Mouse (Mus musculus) lung, postnatal 14 days (tissue): ENCODE data around the gene Acvr1.

ENCODE experiments used
- DNase-seq: peaks from one replicate; pipeline ENCODE4 v3.0.0; 2021

Gene Acvr1

DNA sequence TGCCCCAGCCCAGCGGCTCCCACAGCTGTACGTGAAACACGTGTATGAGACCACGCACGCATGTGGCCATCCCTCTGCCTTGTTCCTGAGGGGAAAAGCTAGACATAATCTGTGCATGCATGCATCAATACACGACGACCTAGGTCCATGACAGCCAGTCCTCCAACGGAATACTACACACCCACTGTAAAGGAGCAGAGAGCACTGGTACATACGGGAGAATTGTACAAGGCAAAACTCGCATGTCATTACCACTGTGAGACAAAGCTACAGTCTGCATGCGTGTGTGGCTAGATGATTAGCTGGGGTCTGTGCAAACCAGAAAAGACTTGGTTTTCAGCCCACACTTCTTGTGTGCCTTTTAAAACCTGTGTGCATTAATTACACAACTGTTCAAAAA, 52.5 kb downstream of the Acvr1 start:
- no peak for DNase-seq

DNA sequence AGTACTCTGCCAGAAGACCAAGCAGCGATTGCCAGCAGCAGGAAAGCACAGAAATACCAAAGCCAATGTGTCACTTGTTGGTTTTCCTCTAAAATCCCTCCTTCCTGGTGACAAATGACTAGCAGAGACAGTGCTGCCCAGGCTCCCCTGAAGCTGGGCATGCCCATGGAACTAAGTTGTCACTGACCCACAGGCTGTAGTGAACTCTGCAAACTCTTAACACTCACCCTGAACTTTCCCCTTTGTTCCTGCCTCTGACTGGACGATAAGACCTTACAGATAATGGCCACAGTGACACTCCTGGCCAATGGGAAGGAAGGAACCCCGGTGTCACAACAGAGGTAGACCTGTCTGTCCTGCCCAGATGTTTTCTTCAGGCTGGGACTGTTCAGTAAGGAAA, 53.7 kb downstream of the Acvr1 start:
- DNase-seq, result no peak

DNA sequence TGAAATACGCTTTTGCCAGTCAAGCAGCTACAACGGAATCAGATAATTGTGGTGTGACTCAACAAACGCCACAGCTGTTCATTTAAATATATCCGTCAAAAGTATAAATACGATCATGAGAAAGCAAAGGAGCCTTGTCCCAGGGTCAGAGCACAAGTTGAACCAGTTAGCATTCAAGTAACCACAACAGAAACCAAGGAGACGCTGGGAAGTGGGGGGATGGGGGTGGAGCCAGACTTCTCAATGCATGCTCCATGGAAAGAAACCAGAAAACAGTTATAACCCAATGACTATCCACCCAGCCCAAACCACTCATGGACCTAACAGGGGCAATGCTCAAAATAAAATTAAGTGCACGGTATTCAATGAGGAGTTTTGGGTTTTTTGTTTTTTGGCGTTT, 56.8 kb downstream of the Acvr1 start:
- DNase-seq, result no peak

DNA sequence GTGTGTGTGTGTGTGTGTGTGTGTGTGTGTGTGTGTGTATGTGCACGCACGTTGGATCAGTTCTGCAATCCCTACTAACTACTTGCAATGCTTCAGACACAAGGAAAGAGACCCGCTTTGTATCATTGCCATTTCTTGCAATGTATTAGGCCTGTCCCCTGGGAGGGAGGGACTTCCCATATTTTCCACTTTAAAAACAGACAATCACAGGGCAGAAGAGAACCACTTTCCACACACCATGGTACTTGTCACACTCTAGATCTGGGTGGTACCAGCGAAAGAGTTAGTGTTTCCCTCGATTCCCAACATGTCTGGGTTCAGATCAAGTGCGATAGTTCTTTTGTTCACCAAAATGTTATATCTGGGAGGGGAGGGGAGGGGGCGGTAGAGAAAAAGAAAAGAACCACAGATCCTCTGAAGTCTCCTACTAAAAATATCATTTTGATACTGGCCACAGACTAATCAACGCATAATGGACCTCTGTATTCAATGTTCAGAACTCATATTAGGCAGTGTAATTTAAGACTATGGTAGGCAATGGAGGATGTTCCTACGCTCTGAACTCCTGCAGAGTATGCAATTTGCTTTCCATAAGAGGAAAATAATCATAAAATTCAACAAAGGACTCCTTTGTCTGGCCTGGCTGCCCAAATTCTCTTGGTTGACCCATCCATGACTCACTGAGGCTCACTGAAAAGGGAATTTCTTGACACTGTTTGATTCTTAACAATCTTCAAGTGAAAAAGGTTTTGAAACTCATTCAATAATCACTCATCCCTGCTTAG, 61.5 kb downstream of the Acvr1 start:
- no peak for DNase-seq

DNA sequence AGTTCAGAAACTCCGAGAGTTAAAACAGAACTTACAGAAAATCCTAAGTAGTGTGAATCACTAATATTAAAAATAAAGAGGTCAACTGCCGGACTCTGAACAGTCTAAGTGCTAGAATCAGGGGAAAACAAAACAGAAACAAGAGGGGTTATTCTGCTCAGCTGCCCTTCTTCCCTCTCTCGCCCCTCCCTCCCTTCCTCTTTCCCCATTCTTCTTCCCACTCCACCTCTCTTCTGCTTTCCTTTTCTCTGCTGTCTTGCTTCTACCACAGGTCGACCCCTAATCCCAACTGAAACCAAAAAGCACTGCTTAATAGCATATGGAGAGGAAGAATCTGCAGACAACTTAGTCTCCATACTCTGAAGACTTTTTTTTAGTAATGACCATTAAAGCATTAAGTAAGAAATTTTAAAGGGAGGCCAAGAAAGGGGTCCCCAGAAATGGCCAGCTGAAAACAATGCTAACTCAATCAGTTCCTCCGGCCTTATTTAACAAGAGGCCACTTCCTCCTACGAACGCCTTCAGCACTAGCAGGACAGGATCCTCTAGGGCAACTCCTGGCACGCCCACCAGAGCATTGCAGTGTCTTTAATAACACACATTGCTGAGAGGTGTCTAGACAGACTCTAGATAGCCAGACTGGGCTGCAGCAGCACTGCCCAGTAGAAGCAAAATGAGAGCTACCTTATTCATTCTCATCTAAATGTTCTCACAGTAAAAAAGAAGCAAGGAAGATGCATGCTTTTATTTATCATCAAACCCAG, 70.1 kb downstream of the Acvr1 start:
- DNase-seq, result no peak

DNA sequence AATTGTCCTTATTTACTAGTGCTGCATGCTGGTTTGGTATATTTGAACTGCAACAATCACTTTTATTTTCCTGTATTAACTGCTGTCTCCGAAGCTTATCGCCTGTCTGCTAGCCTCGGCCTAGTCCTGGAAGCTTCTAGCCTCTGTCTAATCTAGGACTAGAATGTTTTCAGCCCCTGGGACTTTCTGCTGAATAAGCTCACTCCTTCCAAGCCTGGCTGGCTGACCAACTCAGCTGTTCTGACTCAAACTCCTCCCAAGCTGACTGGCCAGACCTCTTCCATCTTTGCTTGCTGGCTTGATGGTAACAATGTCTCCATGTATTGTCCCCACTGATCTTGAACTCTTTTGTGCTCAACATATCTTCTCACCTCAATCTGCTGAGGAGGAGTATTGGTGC, 71.7 kb downstream of the Acvr1 start:
- DNase-seq, result no peak

DNA sequence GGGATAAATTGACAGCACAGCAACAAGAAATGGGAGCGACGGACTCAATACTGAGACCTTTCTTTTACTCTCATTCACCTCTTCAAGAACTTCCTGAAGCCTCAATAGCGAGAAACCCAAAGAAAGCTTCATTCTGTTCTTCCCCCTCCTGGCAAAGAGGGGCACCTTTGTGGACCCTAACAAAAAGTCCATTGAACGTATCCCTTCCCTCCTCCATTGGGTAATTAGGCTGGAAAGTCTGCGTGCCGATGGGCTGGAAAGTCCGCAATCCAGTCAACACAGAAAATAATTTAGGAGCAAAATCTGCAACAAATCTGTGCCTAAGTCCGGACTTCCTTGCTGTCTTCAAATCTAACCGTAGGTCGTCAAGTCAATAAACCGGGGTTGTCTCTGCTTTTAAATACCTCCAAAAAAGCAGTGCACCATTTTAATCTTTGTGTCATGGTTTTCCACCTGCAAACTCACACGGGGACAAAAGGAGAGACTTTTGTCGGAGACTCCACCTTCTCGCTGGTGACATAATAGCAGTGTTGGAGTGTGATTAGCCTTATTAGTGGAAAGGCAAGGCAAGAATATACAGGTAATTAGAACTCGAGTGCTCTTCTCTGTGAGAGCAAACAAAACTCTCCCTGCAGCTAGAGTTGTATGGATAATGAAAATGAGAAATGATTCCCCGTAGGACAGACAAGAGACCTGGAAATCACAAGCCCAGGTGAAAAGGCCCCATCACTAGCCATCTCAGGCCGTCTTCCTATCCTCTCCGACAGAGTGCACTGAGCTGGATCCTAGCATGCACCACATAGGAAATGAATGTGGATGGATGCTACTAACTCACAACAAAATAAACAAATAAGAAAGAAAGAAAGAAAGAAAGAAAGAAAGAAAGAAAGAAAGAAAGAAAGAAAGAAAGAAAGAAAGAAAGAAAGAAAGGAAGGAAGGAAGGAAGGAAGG, 73.0 kb downstream of the Acvr1 start:
- DNase-seq, result no peak

DNA sequence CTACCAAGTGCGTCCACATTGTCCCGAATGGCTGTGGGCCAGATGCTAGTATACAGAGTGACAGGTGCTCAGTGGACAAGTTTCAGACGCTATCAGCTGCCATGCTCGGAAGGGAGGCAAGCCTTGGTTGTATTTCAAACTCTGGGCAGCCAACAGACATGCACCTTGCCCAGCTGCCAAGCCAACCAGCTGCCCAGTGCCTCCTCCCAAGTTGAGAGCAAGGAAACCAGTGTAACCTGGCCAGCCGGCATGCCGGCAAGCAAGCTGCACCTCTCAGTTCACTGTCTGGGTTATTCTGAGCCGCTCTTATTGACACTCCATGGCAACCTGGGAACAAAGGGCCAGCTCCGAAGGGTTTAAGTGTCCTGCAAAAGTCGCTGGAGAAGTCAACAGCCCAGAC, 77.7 kb downstream of the Acvr1 start:
- no peak for DNase-seq

DNA sequence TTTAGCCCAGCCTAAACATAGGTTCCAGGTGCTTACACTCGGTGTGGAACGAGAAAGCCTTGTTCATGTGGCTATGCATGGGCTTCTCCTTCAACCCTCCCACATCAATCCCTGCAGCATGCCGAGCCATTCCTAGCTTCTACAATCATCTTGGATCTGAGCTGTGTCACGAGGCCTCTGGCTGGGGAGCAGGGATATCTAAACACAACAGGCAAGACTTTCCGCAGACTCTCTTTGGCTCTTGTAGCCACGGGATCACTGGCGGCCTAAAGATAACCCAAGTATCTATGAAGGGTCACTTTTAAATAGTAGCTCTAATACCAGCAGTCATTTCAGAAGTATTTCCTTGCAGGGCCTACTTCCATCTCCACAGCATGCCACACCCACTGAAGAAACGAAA, 78.6 kb downstream of the Acvr1 start:
- no peak for DNase-seq

DNA sequence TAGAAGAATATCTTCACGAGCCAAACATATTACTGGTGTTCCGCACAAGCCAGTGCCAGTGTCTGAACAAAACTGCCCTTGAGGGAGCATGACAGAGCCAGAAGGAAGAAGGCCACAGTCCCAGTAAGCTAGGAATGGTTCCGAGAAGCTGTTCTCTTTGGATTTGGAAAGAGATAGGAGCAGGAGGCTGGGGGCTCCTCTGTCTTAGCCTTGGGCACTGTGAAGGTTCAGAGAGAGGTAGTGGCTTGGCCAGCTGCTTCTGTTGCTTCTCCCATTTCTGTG, 79.7 kb downstream of the Acvr1 start:
- no peak for DNase-seq

DNA sequence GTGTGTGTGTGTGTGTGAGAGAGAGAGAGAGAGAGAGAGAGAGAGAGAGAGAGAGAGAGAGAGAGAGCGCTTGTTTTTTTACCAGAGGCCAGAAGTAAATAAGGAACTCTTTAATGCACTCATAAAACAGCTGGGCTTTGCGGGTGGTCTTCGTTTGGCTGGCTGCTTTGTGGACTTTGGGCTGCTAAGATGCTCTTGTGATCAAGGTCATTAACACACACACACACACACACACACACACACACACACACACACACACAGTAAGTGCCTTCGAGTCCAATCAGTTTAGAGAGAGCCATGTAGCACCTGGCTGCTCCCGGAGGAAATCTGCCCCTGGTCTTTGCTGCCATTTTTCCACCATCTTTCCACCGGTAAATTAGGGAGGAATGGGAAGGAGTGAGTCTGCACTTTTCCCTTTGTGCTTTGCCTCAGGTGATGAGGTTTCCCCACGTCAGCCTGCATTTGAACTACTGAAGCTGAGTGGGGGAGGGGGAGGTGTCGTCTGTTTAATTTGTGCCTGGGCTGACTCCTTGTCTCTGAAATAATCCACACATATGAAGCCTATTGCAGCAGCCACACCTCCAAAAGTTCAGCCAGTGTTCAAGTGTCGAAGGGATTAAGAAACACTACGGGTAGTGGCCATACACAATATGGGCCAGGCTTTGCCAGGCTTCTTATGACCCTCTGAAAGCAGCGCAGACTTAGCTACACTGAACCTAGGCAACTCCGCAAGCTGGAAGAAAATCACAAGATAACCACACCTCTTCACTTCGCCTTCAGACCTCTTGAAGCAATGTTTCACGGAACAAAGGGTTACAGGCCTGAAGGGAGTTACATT, 80.3 kb downstream of the Acvr1 start:
- no peak for DNase-seq

DNA sequence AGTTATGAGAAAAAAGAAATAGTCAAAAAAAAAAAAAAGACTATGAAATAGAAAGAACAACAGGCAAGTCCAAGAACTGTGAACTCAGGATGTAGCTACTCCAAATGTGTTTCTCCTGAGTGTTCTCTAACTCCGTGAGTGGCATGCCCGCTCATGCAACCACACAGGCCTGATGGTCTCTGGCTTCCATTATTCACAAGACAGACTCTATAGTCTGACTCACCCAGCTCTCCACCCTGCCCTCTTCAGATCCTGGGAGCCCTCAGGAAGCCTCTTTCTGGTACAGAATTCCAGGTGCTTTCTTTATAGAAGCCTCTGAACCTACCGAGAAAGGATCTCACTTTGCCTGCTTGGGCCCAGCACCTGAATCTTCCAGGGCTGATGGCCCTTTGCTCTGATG, 81.3 kb downstream of the Acvr1 start:
- DNase-seq, result no peak

DNA sequence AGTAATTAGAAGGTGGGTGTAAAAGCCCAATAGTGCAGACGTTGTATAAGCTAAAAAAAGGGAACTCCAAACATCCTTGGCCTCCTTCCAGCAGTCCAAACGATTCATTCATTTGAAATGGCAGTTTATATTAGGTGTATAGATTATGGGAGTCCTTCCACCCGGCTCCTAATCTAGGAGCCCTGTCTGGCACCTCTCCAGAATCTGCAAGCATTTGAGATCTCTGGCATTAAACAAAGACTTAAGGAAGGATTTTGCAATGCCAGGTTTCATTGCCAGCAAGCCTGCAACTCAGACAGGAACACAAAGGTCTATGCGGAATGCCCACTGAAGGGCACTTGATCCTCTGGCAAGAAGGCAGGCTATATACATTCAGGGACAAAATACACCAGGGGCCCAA, 81.8 kb downstream of the Acvr1 start:
- peak; percentile 57 for DNase-seq

DNA sequence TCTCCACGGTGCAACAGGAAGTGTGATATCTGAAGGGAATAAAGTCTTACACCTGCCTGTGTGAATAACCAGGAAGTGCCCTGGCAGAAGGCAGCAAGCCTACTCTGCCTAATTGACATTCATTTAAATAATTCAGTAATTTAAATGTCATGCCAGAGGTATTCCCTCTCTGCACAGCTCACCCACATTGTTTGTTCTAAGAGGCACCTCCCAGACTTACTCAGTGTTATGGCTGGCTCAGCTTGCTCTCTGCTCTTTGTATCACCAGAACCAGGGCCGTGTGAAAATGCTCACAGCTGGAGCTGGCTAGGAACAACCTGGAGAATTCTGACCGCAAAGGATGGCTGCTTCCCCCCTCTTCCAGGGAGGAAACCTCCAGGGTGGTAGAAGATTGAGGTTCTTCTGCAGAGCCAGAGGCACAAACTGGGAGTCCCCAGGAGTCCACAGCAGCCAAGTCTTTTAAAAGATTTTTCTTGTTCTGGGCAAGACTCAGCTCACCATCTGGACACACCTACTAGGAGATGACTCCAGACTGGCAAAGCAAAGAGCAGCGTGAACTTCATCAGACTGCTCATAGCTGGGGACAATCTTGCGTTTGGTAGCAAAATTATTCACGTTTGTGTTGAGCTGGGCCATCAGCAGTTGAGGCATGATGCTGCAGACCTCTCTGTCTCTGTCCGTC, 82.5 kb downstream of the Acvr1 start:
- DNase-seq, result no peak

DNA sequence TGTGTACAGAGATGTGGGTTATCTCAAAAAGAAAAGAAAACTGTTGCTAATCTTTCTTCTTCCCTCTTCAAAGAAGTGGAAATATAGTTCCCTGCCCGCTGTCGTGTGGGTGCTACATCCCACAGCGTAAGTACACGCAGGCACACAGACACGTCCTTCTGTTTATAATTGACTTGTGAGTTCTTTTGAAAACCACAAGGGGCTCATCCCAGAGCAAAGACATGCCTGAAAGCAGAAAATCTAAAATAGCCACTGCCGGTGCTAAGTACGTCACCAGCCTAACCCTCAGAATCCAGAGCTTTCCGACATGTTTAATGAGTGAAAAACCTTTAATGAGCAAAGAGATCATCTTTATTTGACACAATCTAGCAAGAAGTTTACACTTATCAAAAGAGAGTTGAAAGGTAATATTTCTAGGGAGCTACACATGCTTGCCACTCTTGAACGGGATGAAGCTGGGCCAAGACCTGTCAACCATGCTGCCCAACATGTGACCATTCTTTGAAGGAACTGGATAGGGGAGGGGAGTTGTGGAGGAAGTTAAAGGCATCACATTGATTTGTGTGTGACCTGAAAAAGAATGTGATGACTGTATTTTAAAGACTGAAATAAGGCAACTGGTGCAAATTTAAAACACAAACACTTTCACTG, 85.4 kb downstream of the Acvr1 start:
- no peak for DNase-seq

DNA sequence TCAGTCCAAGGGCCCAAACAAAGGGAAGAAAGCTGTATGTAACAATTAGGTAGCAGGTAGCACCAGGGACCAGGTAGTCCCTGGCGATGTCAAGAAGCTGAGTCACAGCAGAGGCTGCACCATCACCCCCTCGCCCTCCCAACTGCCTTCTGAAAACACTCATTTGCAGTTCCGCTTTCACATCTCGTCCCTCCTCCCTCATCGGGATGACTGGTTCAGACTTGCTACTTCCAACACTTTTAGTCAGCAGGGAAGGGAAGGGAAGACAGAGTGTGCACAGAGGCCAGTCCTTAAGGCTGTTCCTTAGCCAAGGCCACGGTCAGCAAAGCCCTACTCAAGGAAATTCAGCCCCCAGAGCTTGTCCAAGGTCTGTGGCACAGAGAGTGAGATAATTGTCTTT, 86.2 kb downstream of the Acvr1 start:
- DNase-seq, result no peak

DNA sequence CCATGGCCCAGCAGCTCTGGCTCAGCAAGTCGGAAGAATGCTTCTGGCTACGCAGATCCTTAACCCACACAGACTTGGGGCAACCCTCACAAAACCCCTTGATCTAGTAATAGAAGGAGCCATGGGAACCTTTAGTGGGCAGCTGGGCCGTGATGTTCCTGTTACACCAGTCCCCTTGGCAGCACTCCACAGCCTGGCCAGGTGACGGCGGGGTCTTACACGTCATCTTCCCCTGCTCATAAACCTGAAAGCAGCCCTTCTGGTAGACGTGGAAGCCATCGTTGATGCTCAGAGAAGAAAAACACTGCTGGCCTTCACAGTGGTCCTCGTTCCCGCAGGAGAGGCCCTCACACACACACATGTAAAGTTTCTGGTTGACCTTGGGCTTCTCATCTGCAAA, 87.4 kb downstream of the Acvr1 start:
- no peak for DNase-seq

DNA sequence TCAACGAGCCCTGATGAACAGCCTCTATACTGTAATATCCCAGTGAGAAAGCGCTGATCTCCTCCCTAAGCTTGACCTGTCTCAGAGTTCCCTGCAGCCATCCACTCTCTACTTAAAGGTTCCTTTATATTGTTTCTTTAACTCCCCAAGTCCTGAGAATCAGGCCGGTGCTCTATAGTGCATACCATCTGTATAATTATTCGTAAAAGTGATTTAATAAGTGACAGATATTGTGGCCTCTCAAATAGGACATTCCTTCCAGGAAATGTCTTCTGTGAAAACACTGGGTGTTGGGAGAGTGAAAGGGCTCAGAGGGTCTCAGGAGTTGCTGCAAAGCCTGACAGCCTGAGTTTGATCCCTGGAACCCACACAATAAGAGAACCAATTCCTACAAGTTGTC, 88.8 kb downstream of the Acvr1 start:
- no peak for DNase-seq

DNA sequence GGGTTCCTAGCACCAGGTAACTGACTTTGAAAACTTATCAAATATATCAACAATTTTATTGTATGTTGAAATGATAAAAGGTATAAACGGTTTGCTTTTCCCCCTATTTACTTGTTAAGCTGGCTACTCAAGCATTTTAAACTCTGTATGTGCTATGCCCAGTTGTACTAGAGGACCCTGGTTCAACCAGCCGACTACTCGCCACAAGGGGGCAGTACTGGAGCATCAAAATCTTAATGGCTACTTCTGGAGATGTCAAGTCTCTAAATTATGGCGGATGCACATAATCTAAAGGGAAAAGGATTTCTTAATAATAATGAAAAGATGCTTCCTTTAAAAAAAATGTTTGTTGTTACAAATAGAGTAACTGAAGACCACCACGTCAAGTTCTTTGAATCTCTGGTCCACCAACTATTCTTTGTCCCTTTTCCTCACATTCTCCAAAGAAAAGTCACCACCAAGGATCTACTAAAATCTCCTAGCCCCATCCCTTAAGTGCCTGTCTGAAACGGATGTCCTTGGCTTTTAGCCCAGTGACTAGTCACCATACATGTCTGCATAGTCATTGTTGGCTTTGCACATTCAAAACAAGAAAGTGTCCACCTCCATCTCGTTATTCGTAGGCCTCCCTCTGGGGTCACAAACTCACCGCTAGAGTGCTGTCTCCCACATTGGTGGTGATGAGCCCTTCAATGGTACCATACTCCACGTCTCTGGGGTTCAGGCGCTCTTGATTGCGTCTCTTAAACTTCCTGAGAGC, 89.8 kb downstream of the Acvr1 start:
- DNase-seq, result peak; percentile 91

DNA sequence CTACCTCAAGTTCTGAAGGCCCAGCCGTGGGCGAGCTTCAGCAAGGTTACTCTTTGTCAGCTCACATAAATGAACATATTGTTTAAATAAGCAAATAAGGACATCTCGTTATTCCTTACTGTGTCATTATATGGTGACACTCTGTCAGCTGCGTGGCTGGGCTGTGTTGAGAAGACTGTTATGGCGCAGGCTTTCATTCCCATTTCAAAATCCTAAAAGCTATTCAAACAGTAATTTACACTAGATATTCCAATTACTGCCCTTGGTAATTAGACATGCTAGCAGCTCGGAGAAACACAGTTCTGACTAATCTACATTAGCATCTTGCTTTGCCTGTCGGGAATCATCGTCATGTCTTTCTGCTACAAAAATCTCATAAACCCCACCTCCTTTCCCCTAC, 91.4 kb downstream of the Acvr1 start:
- DNase-seq, result no peak

DNA sequence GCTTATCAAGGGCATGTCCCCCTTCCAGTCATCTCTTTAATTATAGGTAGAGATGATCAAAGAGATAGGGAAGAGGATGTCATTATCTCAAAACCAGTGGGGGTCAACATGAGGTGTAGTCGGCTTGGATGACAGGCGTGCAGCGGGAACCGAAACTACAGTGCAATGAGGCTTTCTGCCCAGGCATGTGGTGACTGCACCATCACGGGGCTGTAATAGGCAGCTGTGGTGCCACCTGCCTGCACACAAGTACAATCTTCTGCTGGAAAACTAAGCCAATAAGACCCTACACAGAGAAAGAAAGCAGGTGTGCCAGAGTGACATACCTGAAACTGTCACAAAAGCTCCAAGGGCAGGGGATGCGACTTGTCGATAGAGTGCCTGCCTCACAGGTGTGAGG, 96.7 kb downstream of the Acvr1 start:
- DNase-seq, result no peak
